ENCODE assay signal across 8 mouse cellular contexts in genomic region chr5:123507936-123508723, GRCm38 (mm10). TPM values are rescaled to one million over a fixed set of nuclear protein-coding genes. Genes with fewer than 3 reads are reported as not detected.
DNase-seq lines count a peak whose midpoint lies in the region.

No protein-coding gene starts in this region.

- H3K4me3 ChIP-seq in hindbrain, embryonic 10.5 days = peak overlapping the region; percentile 67

- H3K27me3 ChIP-seq in hindbrain, embryonic 10.5 days (ENCODE audit: insufficient read depth, poor library complexity, severe bottlenecking) = peaks cover 30% of the 10 kb centered on the region

- WGBS in hindbrain, embryonic 10.5 days = under 1% methylated on average over 59 of the region's 59 CpGs

- peak overlapping the region; percentile 85 for H3K27ac ChIP-seq in hindbrain, embryonic 10.5 days

- peak; percentile 85 for DNase-seq in NIH3T3 (ENCODE audit: low read depth)
- DNase-seq in cerebellum, adult 8-10 months = peak; percentile 56
- DNase-seq in forelimb bud, embryonic 11.5 days (ENCODE audit: low read depth, low spot score) = peak; percentile 97
- DNase-seq in hindbrain, embryonic 10.5 days (ENCODE audit: low spot score) = peak; percentile 93
- peak; percentile 82 to 90 for DNase-seq in layer of hippocampus, postnatal 14 days (ENCODE audit: low spot score in 2 of 2)
- peak; percentile 84 for DNase-seq in lung, postnatal 14 days
- DNase-seq in retina, postnatal 1 day = peak; percentile 96
- peak; percentile 96 for DNase-seq in thymus, postnatal 4 days

- peaks cover 30% of the 10 kb centered on the region for H3K4me1 ChIP-seq in hindbrain, embryonic 10.5 days (replicated peaks)

- H3K9me3 ChIP-seq in hindbrain, embryonic 10.5 days = no peaks in the 10 kb centered on the region

- H3K36me3 ChIP-seq in hindbrain, embryonic 10.5 days = peaks cover 29% of the 10 kb centered on the region

RNA-seq across cellular contexts. Expression of gene B3gnt4, which starts 2.1 kb away (rescaled TPM):
- polyA plus RNA-seq in hindbrain, embryonic 10.5 days (2016; fragmentation: Nextera tagmentation; extraction: Ambion mirVana) = 1.3 and 1.4 TPM in 2 replicates
- total RNA-seq in layer of hippocampus, postnatal 14 days (2021) = 1 to 10 TPM; 1.5 TPM

RNA-seq across cellular contexts. Expression of gene Diablo, which starts 15.8 kb away (rescaled TPM):
- polyA plus RNA-seq in hindbrain, embryonic 10.5 days (2016; fragmentation: Nextera tagmentation; extraction: Ambion mirVana) = 149 and 152 TPM in 2 replicates
- 10 to 100 TPM; 46.6 to 47.6 TPM for total RNA-seq in layer of hippocampus, postnatal 14 days (2021)

RNA-seq across cellular contexts. Expression of gene Gm49027, which starts 17.2 kb away (rescaled TPM):
- not detected in 2 replicates for polyA plus RNA-seq in hindbrain, embryonic 10.5 days (2016; fragmentation: Nextera tagmentation; extraction: Ambion mirVana)
- total RNA-seq in layer of hippocampus, postnatal 14 days (2021) = 1 to 10 TPM; 7.1 to 7.3 TPM

RNA-seq across cellular contexts. Expression of gene Il31, which starts 18.8 kb away (rescaled TPM):
- polyA plus RNA-seq in hindbrain, embryonic 10.5 days (2016; fragmentation: Nextera tagmentation; extraction: Ambion mirVana) = not detected in 2 replicates
- not detected for total RNA-seq in layer of hippocampus, postnatal 14 days (2021)

RNA-seq across cellular contexts. Expression of gene Lrrc43, which starts 19.0 kb away (rescaled TPM):
- polyA plus RNA-seq in hindbrain, embryonic 10.5 days (2016; fragmentation: Nextera tagmentation; extraction: Ambion mirVana) = 0.07 and 0.31 TPM in 2 replicates
- 1 to 10 TPM; 1.1 to 1.5 TPM for total RNA-seq in layer of hippocampus, postnatal 14 days (2021)

Comparison
In these comparisons a context has a peak if more than half of its experiments do, and no peak if none do; other contexts are left out.
1. Peak in every context shown above with its lines: DNase-seq, H3K4me3 ChIP-seq and H3K27ac ChIP-seq.